Mouse (Mus musculus) megakaryocyte, embryonic 14.5 days (primary cell): Measurements from ENCODE around the gene Sp4. TPM values are rescaled to one million over a fixed set of nuclear protein-coding genes. Genes with fewer than 3 reads are reported as not detected.

Experiments
- H3K27me3 ChIP-seq: replicated peaks from 2 replicates; pipeline ENCODE3; 2012; ENCODE audit warnings: inconsistent platforms
- H3K36me3 ChIP-seq: replicated peaks from 2 replicates; pipeline ENCODE3; 2012; ENCODE audit warnings: low read length, inconsistent platforms, mixed read lengths
- H3K4me1 ChIP-seq: 2 replicates; pipeline ENCODE4 v1.6.1; 2012; ENCODE audit warnings: inconsistent platforms
- H3K4me3 ChIP-seq: replicated peaks from 2 replicates; pipeline ENCODE3; 2012; ENCODE audit warnings: moderate library complexity, mild to moderate bottlenecking, inconsistent platforms
- H3K9me3 ChIP-seq: 2 replicates; pipeline ENCODE4 v1.6.1; 2012; ENCODE audit warnings: inconsistent platforms
- FLI1 ChIP-seq: IDR thresholded peaks from 2 replicates; pipeline ENCODE4 v1.6.1; 2012; ENCODE audit warnings: low read length, inconsistent platforms, mixed read lengths
- GATA1 ChIP-seq: IDR thresholded peaks from 3 replicates; pipeline ENCODE4 v1.6.1; 2012; ENCODE audit warnings: mixed read lengths, low read length, inconsistent platforms, borderline replicate concordance
- polyA plus RNA-seq: library from polyadenylated mRNA; stranded (reverse); fragments of >175 nt; gene quantifications from 2 replicates; pipeline ENCODE4 v1.2.3, GENCODE M21; 2012; ENCODE audit warnings: low replicate concordance; ENCODE audit not compliant: insufficient read depth

Gene Sp4
- polyA plus RNA-seq, 1 experiment, result 2.6 TPM

DNA sequence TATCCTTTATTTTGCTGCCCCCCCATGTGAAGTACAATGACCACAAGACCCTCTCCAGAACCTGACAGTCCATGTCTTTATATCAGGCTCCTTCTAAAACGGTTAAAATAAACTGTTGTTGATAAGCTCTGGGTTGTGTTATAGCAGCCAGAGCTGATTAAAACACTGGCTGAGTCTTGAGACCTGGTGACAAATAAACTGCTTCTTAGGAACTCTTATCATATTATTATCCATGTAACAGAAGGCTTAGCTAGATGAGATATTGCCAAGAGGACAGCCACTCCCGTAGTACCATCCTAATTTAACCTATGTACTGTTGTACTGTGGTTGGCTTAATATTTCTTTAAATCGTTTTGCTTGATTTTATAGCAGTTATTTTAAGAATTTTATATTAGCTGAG lies 2.3 kb upstream of the Sp4 start:
- no peak overlapping the region for H3K4me3 ChIP-seq
- no peaks in the 10 kb centered on the region for H3K9me3 ChIP-seq

DNA sequence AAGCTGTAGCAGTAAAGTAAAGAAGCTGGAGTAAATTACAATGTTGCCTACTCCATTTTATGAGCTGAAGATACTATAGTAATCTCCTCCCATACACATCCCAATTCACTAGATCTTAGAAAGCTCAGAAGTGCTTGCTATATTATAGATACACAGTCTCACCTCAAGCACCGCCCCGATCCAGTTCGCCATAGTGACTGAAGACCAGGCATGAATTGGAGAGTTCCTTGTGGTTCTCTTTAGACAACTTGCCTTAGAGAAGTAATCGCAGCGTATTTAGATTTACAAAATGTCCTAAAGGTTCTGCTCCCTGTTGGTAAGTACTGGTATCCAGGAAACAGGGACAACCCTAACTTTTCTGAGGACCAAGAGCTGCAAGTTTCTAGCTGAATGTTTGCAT lies 1.8 kb upstream of the Sp4 start:
- Histone ChIP-seq H3K27me3 (no peaks in the 10 kb centered on the region), H3K9me3 (no peaks in the 10 kb centered on the region), H3K4me1 (peaks cover 30% of the 10 kb centered on the region), H3K4me3 (peak overlapping the region; percentile 98), H3K36me3 (peaks cover 16% of the 10 kb centered on the region)
- no peak for TF ChIP-seq GATA1
- TF ChIP-seq FLI1, result no peak

More for the DNA sequence above, 2.3 kb upstream of the Sp4 start:
- H3K27me3 ChIP-seq, result no peaks in the 10 kb centered on the region
- peaks cover 14% of the 10 kb centered on the region for H3K36me3 ChIP-seq
- TF ChIP-seq FLI1, result no peak
- no peak for TF ChIP-seq GATA1
- H3K4me1 ChIP-seq, result peaks cover 28% of the 10 kb centered on the region

DNA sequence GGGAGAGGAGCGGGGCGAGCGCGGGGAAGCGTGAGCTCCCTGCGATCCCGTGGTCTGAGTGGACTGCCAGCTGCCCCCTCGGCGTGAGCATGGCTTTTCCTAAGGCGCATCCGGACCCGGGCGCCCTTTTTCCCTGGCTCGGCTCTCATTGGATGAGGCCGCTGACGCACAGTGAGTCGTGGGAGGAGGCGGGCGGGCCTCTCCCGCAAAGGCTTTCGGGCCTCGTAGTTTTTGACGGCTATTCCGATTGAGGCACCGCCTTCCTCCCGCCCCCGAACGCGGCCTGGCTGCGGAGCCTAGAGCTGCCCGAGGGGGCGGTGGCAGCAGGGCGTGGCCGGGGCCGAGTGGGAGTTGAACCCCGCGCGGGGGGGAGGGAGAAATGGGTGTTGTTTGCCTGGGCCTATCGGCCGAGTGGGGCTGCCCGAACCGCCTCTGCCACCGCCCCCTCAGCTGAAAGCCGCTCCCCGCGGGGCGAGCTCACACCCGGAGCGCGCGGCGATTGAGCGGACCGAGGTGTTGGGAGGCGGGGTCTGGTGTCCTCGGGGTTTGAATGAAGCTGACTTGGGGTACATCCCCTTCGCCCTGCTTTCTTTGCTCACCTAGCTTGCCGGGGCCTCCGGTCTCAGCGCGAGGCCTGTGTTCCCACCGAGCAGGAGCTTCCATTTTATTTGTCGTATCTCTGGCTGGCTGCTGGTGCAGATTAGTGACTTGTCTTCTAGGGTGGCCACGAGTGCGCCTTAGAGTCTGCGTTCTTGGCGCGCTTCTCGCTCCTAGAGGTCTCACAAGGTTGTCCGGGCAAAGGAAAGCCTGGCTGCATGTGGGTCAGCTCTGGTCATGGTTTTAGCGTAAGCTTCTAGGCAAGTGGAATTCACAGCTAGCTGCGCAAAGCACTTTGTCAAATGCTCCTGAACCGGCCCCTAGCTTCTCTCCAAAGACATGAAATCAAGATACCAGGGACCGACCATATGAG lies 911 bp upstream of the Sp4 start:
- H3K36me3 ChIP-seq, result peaks cover 16% of the 10 kb centered on the region
- no peaks in the 10 kb centered on the region for H3K27me3 ChIP-seq
- H3K4me3 ChIP-seq, result peak overlapping the region; percentile 98
- H3K4me1 ChIP-seq, result peaks cover 34% of the 10 kb centered on the region
- TF ChIP-seq FLI1, result no peak
- no peak for TF ChIP-seq GATA1
- no peaks in the 10 kb centered on the region for H3K9me3 ChIP-seq

- Histone ChIP-seq H3K36me3 (peaks cover 16% of the 10 kb centered on the region), H3K9me3 (no peaks in the 10 kb centered on the region), H3K4me1 (peaks cover 47% of the 10 kb centered on the region), H3K27me3 (no peaks in the 10 kb centered on the region), H3K4me3 (peak overlapping the region; percentile 98)
- no peak for TF ChIP-seq GATA1
- TF ChIP-seq FLI1, result no peak
Measured at GRCm38 (mm10) chr12:118300754-118301071, 527 bp downstream of the Sp4 start.

DNA sequence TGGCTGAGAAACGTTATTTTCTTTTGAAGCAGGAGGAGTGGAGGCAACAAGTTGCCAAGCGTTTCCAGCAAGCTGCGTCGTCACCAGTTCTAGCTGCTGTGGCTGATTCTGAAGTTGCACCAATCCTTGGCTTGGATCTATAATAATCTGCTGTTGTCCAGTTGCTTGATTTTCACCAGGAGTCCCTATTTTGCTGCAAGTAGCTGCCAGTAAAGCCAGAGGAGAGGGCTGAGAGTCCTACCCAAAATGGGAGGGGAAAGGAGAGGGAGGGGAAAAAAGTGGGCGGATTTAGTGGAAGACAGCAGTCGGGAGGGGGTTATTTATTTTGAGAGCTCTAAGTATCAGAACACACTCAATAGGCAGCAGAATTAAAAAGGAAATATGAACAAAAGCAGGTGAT lies 1.3 kb downstream of the Sp4 start:
- Histone ChIP-seq H3K9me3 (no peaks in the 10 kb centered on the region), H3K4me3 (peak overlapping the region; percentile 98), H3K4me1 (peaks cover 51% of the 10 kb centered on the region), H3K36me3 (peaks cover 18% of the 10 kb centered on the region), H3K27me3 (no peaks in the 10 kb centered on the region)
- no peak for TF ChIP-seq GATA1
- no peak for TF ChIP-seq FLI1

- peaks cover 52% of the 10 kb centered on the region for H3K4me1 ChIP-seq
- peak overlapping the region; percentile 60 for H3K4me3 ChIP-seq
- no peak for TF ChIP-seq GATA1
- TF ChIP-seq FLI1, result no peak
Measured at GRCm38 (mm10) chr12:118299172-118299571, 2.1 kb downstream of the Sp4 start.

GRCm38 (mm10) chr12:118298516-118298915 lies 2.7 kb downstream of the Sp4 start:
- peaks cover 54% of the 10 kb centered on the region for H3K4me1 ChIP-seq
- H3K4me3 ChIP-seq, result peak overlapping the region; percentile 21
- H3K9me3 ChIP-seq, result no peaks in the 10 kb centered on the region
- TF ChIP-seq GATA1 (no peak), FLI1 (no peak)
- peaks cover 25% of the 10 kb centered on the region for H3K36me3 ChIP-seq
- no peaks in the 10 kb centered on the region for H3K27me3 ChIP-seq

More at GRCm38 (mm10) chr12:118299172-118299571, 2.1 kb downstream of the Sp4 start:
- H3K9me3 ChIP-seq, result no peaks in the 10 kb centered on the region
- H3K36me3 ChIP-seq, result peaks cover 22% of the 10 kb centered on the region
- no peaks in the 10 kb centered on the region for H3K27me3 ChIP-seq

GRCm38 (mm10) chr12:118296236-118296635 lies 5.0 kb downstream of the Sp4 start:
- H3K4me1 ChIP-seq, result peaks cover 43% of the 10 kb centered on the region

GRCm38 (mm10) chr12:118295793-118296192 lies 5.4 kb downstream of the Sp4 start:
- Histone ChIP-seq H3K4me3 (peak overlapping the region; percentile 86), H3K36me3 (peaks cover 30% of the 10 kb centered on the region)
- TF ChIP-seq GATA1 (no peak), FLI1 (no peak)

More at GRCm38 (mm10) chr12:118296236-118296635, 5.0 kb downstream of the Sp4 start:
- H3K27me3 ChIP-seq, result no peaks in the 10 kb centered on the region
- peaks cover 30% of the 10 kb centered on the region for H3K36me3 ChIP-seq
- peak overlapping the region; percentile 86 for H3K4me3 ChIP-seq
- no peak for TF ChIP-seq GATA1
- no peak for TF ChIP-seq FLI1
- no peaks in the 10 kb centered on the region for H3K9me3 ChIP-seq

GRCm38 (mm10) chr12:118288947-118289346 lies 12.3 kb downstream of the Sp4 start:
- no peaks in the 10 kb centered on the region for H3K27me3 ChIP-seq
- H3K9me3 ChIP-seq, result no peaks in the 10 kb centered on the region
- H3K4me1 ChIP-seq, result no peaks in the 10 kb centered on the region
- no peak for TF ChIP-seq GATA1
- TF ChIP-seq FLI1, result no peak
- no peak overlapping the region for H3K4me3 ChIP-seq
- H3K36me3 ChIP-seq, result peaks cover 8% of the 10 kb centered on the region

More at GRCm38 (mm10) chr12:118295793-118296192, 5.4 kb downstream of the Sp4 start:
- Histone ChIP-seq H3K9me3 (no peaks in the 10 kb centered on the region), H3K27me3 (no peaks in the 10 kb centered on the region), H3K4me1 (peaks cover 43% of the 10 kb centered on the region)
